Mouse (Mus musculus) kidney, adult 11 months (tissue): ENCODE measurements at regions not wholly inside any gene's neighbourhood (a gene's known extent, or its start where the extent isn't known, plus 50 kb on each side); places are given as distances from the start of the nearest gene placed in this dataset.
A peak's percentile ranks its signal among the peaks of the same experiment; 100 is the strongest.

Experiments
- DNase-seq: peaks from one replicate; pipeline ENCODE4 v3.0.0; 2022

DNA sequence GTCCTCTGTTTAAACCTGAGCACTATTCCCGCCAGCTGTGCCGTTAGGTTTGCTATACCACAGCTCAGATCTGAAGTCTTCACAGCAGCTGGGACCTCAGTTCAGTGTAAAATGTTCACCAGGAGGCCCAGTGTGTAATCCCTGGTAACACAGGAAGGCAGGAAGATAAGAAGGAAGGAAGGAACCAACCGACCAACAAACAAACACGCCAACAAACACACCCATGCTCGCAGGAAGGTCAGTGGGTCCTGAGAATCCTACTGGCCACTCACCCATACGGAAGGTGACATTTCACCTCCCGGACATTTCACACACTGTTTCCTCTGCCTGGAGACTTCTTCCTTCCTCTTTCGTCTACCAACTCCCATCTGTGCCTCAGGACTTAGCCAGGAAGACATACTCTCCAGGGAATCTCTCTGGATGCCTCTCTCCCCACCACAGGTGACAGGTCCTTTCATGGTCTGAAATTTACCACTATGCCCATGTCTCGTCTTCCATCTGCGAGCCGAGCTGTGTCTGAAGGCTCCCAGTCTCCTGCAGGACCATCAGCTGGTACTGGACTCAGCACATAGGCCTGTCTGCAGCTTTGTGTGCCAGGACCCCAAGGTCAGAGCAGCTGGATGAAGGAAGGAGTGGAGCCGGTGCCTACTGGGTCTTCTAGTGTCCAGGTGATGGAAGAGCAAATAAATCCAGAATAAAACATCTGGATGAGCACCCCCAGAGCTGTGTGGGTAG is 61.1 kb upstream of the Xpa start:
- no peak for DNase-seq

DNA sequence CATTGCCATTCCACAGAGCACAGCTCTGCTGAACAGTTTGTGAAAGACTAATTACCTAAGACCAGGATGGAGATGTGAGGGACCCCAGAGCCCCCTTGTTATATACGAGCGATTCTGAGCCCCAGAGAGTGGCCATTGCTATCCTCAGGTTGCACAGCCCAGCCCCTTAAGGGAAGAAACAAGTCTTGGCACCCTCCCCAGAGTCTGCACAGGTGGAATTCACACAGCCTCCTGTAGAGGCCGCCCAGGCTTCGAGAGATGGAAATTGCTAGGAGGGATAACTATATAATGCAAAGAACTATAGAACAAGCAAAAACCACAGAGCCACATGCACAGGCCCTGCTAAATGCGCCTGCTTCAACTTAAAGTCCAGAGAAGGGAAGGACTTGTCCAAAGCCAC is 62.7 kb upstream of the Xpa start:
- no peak for DNase-seq

- DNase-seq, result no peak
Measured at GRCm38 (mm10) chr4:46268564-46269247, 72.6 kb upstream of the Xpa start.

DNA sequence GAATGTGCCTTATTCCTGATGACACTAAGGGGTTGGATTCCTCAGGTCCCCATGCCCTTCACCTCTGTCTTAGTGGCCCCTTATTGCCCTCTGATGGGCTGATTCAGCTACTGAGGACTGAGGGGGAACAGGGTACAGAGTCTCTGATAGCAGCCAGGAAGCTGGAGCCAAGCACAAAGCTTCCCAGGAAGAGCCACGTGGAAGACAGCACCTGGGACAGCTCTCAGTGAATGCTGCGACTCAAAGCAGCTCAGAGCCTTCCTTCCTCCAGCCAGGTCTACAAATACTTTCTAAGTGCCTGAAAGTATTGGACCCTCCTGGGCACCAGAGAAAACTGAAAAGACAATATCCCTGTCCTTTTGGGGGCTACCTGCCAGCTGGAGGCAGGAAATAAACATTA is 72.3 kb upstream of the Foxe1 start:
- DNase-seq, result no peak

- peak; percentile 19 for DNase-seq
Measured at GRCm38 (mm10) chr4:46275773-46276172, 67.6 kb upstream of the Foxe1 start.

DNA sequence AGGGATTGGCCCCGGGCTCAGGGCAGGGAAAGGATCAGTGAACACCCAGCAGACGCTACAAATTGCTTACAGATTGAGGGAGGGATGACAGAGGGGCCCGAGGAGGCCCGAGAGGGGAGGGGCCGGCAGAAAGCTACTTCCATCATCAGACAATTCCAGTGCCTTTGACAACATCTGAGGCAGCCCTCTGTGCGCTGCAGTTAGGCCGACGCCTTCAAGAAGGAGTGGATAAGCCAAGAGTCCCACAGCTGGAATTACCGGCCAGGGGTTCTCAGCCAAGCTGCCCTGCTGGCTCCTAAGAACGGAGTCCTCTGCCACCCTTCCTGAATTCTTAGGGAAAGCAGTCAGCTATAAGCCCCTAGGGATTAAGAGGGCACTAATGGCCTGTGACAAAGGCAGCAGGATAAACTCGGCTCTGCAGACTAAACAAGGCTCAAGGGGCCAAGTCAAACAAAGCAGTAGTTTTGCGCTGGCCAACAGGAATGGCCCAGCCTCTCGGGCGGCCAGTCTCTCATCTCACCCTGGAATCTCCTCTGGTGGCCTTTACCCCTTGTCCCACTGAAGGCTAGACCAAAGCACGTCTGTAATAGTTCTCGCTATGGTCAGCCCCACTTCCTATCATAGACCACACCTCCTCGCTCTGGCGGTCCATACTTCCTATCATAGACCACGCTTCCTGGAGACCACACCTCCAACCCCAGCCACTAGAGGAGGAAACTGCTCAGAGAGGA is 66.4 kb upstream of the Foxe1 start:
- DNase-seq, result no peak

GRCm38 (mm10) chr4:46286955-46287354 is 56.5 kb upstream of the Foxe1 start:
- DNase-seq, result no peak

DNA sequence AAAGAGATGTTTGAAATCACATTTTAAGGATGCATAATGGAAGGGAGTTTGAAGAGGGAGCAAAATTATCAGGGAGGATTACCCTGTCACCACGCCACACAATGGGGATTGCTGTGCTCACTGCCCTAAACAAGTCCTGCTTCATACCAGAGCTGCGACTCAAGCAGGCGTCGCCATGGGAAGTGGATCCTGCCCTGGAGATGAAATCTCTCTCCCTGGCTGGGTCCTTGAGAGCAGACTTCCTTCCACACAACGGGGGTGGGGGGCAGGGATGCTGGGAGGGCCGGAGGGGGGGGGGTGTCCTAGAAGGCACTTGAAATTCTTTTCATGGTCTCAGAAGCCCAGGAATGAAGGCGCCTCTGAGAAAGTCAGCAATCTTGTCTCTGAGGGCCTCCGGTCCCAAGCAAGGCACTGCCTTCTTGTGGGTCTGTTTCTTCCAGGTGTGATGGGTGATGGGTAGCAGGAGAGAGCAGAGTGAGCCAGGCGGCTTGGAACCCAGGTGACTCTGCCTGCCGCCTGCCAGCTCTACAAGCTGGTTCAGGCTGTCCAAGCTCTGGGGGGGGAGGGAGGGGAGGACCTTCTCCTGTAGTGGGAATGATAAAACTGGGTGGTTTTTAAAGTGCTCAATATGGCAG is 51.7 kb upstream of the Foxe1 start:
- no peak for DNase-seq
